Mouse (Mus musculus) lung, embryonic 15.5 days (tissue): ENCODE data around the gene Nupl1. TPM values are rescaled to one million over a fixed set of nuclear protein-coding genes. Genes with fewer than 3 reads are reported as not detected.

ENCODE experiments used
- ATAC-seq: fragments of 200-750 bp; cut with Nextera tagmentation; 2 replicates; pipeline ENCODE4 v1.8.0; 2017; ENCODE audit warnings: moderate number of reproducible peaks, borderline replicate concordance; ENCODE audit not compliant: low FRiP score, low TSS enrichment; ENCODE audit errors: extremely low read depth
- H3K27ac ChIP-seq: fragments of 300-500 bp; sonication (generic); 2 replicates; pipeline ENCODE4 v1.5.1; 2015; ENCODE audit warnings: moderate library complexity, mild to moderate bottlenecking, inconsistent platforms
- H3K27me3 ChIP-seq: fragments of 300-500 bp; sonication (generic); 2 replicates; pipeline ENCODE4 v1.6.1; 2015; ENCODE audit warnings: inconsistent platforms
- H3K36me3 ChIP-seq: fragments of 300-500 bp; sonication (generic); 2 replicates; pipeline ENCODE4 v1.6.1; 2015; ENCODE audit warnings: inconsistent platforms
- H3K4me1 ChIP-seq: fragments of 300-500 bp; sonication (generic); 2 replicates; pipeline ENCODE4 v1.6.1; 2015; ENCODE audit warnings: inconsistent platforms
- H3K4me2 ChIP-seq: fragments of 300-500 bp; sonication (generic); 2 replicates; pipeline ENCODE4 v1.6.1; 2015; ENCODE audit warnings: inconsistent platforms, mild to moderate bottlenecking, moderate library complexity
- H3K4me3 ChIP-seq: fragments of 300-500 bp; sonication (generic); 2 replicates; pipeline ENCODE4 v1.5.1; 2015; ENCODE audit warnings: mild to moderate bottlenecking, inconsistent platforms
- H3K9ac ChIP-seq: fragments of 300-500 bp; sonication (generic); 2 replicates; pipeline ENCODE4 v1.6.1; 2015; ENCODE audit warnings: inconsistent platforms
- H3K9me3 ChIP-seq: fragments of 300-500 bp; sonication (generic); 2 replicates; pipeline ENCODE4 v1.6.1; 2016; ENCODE audit warnings: inconsistent platforms
- WGBS: fragments of 180-500 bp; shearing (Covaris S2); methylation state at CpG from one replicate; pipeline ENCODE4 v1.1.7; 2015; 5-methylcytosine and 5-hydroxymethylcytosine counted together
- polyA plus RNA-seq: library from polyadenylated mRNA; unstranded; fragments of >200 nt; fragmentation: Nextera tagmentation; extraction: Ambion mirVana; gene quantifications from 2 replicates; pipeline ENCODE4 v1.2.1, GENCODE M21; 2015

Nupl1 gene
- polyA plus RNA-seq, 1 experiment from 2014 or later = 0.05 TPM

GRCm38 (mm10) chr14:60177614-60178570 is 73.3 kb downstream of the Nupl1 start:
- no peak for ATAC-seq
- Histone ChIP-seq H3K9me3 (no peaks in the 10 kb centered on the region), H3K4me2 (peak overlapping the region; percentile 99), H3K36me3 (no peaks in the 10 kb centered on the region), H3K27ac (no peak overlapping the region), H3K9ac (peak overlapping the region; percentile 47), H3K4me1 (peaks cover 10% of the 10 kb centered on the region), H3K27me3 (peaks cover 40% of the 10 kb centered on the region), H3K4me3 (peak overlapping the region; percentile 63)
- WGBS = 13% methylated on average over 36 of the region's 37 CpGs

- H3K4me2 ChIP-seq = peak overlapping the region; percentile 99
- under 1% methylated on average over 68 of the region's 84 CpGs for WGBS
- peaks cover 40% of the 10 kb centered on the region for H3K27me3 ChIP-seq
- peak; percentile 81 for ATAC-seq
- no peak overlapping the region for H3K27ac ChIP-seq
- H3K9me3 ChIP-seq = no peaks in the 10 kb centered on the region
- H3K4me3 ChIP-seq = peak overlapping the region; percentile 63
- no peaks in the 10 kb centered on the region for H3K36me3 ChIP-seq
- peaks cover 10% of the 10 kb centered on the region for H3K4me1 ChIP-seq
- H3K9ac ChIP-seq = peak overlapping the region; percentile 47
These were observed 74.2 kb downstream of the Nupl1 start for GRCm38 (mm10) chr14:60176891-60177613.

GRCm38 (mm10) chr14:60176469-60176890 is 74.8 kb downstream of the Nupl1 start:
- Histone ChIP-seq H3K36me3 (no peaks in the 10 kb centered on the region), H3K4me3 (peak overlapping the region; percentile 63), H3K9ac (peak overlapping the region; percentile 47), H3K9me3 (no peaks in the 10 kb centered on the region), H3K4me2 (peak overlapping the region; percentile 99), H3K4me1 (peaks cover 10% of the 10 kb centered on the region), H3K27me3 (peaks cover 40% of the 10 kb centered on the region), H3K27ac (no peak overlapping the region)
- ATAC-seq = no peak
- WGBS = 29% methylated on average over 9 of the region's 9 CpGs

- Histone ChIP-seq H3K4me1 (peaks cover 5% of the 10 kb centered on the region), H3K4me2 (no peak overlapping the region), H3K9ac (no peak overlapping the region), H3K9me3 (no peaks in the 10 kb centered on the region), H3K36me3 (no peaks in the 10 kb centered on the region), H3K27ac (no peak overlapping the region), H3K4me3 (no peak overlapping the region), H3K27me3 (peaks cover 26% of the 10 kb centered on the region)
- no peak for ATAC-seq
- WGBS = 34% methylated on average over 12 of the region's 12 CpGs
These were observed 78.8 kb downstream of the Nupl1 start for GRCm38 (mm10) chr14:60172286-60173055.

GRCm38 (mm10) chr14:60170845-60171610 is 80.2 kb downstream of the Nupl1 start:
- no peaks in the 10 kb centered on the region for H3K4me1 ChIP-seq
- H3K4me3 ChIP-seq = no peak overlapping the region
- no peak overlapping the region for H3K9ac ChIP-seq
- no peaks in the 10 kb centered on the region for H3K9me3 ChIP-seq
- no peak for ATAC-seq
- H3K27me3 ChIP-seq = peaks cover 12% of the 10 kb centered on the region
- no peak overlapping the region for H3K4me2 ChIP-seq
- 67% methylated on average over 16 of the region's 16 CpGs for WGBS
- no peak overlapping the region for H3K27ac ChIP-seq
- no peaks in the 10 kb centered on the region for H3K36me3 ChIP-seq

DNA sequence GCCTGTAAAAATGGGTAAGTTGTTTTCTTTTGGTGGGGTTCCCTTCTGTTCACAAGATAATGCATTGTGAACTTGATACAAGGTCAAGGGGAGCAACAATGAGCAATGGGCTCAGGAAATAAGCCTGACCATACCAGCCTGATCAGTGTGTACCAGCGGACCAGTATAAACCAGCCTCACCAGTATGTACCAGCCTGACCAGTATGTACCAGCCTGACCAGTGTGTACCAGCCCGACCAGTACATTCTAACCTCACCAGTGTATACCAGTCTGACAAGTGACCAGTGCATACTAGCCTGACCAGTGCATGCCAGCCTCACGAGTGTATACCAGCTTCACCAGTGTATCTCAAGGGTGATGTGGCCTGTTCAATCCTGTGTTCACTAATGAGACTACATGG is 87.9 kb downstream of the Nupl1 start:
- Histone ChIP-seq H3K9me3 (no peaks in the 10 kb centered on the region), H3K4me1 (no peaks in the 10 kb centered on the region), H3K9ac (no peak overlapping the region), H3K27ac (no peak overlapping the region), H3K4me2 (no peak overlapping the region), H3K36me3 (no peaks in the 10 kb centered on the region), H3K4me3 (no peak overlapping the region), H3K27me3 (no peaks in the 10 kb centered on the region)
- no peak for ATAC-seq
- 78% methylated on average over 3 of the region's 3 CpGs for WGBS

DNA sequence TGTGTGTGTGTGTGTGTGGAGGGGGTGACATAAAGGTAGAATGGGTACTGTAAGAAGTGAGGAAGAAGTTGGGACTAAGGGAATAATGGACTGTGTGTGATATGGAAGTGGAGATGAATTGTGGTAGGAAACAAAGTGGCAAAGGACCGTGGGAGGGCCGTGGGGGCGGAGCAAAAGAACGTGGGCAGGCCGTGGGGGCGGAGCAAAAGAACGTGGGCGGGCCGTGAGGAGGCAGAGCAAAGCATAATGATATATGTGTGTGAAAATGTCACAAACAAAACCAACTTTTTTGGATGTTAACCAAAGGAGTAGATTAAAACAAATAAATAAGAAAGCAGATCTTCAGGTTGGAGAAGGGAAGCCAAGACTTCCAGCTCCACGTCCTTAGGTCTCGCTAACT is 98.9 kb downstream of the Nupl1 start:
- Histone ChIP-seq H3K27ac (no peak overlapping the region), H3K4me2 (no peak overlapping the region), H3K27me3 (no peaks in the 10 kb centered on the region), H3K4me3 (no peak overlapping the region), H3K4me1 (no peaks in the 10 kb centered on the region), H3K9me3 (no peaks in the 10 kb centered on the region), H3K9ac (no peak overlapping the region), H3K36me3 (no peaks in the 10 kb centered on the region)
- WGBS = 78% methylated on average over 11 of the region's 11 CpGs
- no peak for ATAC-seq

DNA sequence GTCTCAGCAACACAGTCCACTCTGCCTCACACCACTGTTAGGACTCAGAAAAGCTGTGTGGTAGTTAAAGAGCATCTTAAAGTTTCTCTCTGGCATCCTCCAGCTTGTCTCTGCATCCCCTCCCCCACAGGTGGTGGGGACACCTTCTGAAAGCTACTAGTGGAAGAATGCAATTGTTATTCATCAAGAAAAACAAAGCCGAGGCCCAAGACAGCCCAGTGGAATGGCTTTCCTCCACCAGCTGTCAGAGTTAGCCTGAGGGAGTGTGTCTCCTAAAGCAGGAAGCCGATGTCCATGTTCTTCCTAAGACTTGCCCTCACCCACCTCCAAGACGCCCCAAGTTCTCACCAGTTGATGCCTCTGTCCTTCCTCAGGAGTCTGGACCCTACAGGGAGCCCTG is 102.3 kb downstream of the Nupl1 start:
- Histone ChIP-seq H3K27ac (no peak overlapping the region), H3K9me3 (no peaks in the 10 kb centered on the region), H3K27me3 (no peaks in the 10 kb centered on the region), H3K36me3 (no peaks in the 10 kb centered on the region), H3K4me1 (no peaks in the 10 kb centered on the region), H3K4me3 (no peak overlapping the region), H3K9ac (no peak overlapping the region), H3K4me2 (no peak overlapping the region)
- ATAC-seq = no peak
- 27% methylated on average over 3 of the region's 3 CpGs for WGBS

DNA sequence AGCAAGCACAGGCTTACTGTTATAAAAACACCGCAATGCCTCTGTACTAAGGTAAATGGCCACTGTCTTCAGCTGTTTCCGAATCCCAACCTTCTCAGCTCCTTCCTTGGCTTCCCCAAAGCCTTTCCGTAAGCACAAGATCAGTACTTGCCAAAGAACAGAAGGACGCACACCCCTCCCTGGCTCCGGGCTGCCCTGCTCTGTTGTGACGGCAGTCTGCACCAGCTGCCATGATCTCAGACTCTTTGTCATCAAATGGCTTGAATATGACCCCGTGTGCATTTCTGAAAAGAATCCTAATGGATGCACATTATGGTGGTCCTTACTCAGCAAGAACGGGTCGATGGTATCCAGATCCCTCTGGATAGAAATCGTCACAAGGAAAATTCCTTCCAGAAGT is 108.0 kb downstream of the Nupl1 start:
- WGBS = 73% methylated on average over 10 of the region's 10 CpGs

DNA sequence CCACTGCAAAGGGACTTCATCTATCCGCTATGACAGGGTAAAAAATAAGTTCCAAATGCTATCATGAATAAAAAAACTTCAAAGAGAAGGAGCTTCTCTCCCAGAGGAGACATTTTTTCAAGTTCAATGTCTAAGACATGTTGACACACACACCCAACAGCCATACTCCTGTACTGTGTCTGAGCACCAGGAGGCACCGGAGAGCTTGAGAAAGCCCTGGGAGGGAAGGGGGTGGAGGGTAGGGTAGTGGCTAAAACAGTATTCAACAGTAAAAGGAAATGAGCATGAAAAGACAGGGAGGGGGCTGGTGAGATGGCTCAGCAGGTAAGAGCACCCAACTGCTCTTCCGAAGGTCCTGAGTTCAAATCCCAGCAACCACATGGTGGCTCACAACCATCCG is 112.9 kb downstream of the Nupl1 start:
- no peak overlapping the region for H3K9ac ChIP-seq
- no peaks in the 10 kb centered on the region for H3K4me1 ChIP-seq
- no peak for ATAC-seq
- H3K27ac ChIP-seq = no peak overlapping the region
- no peak overlapping the region for H3K4me3 ChIP-seq
- 83% methylated on average over 4 of the region's 4 CpGs for WGBS
- no peak overlapping the region for H3K4me2 ChIP-seq
- H3K9me3 ChIP-seq = no peaks in the 10 kb centered on the region
- no peaks in the 10 kb centered on the region for H3K27me3 ChIP-seq
- no peaks in the 10 kb centered on the region for H3K36me3 ChIP-seq

More for the DNA sequence above, 108.0 kb downstream of the Nupl1 start:
- ATAC-seq = no peak
- H3K36me3 ChIP-seq = no peaks in the 10 kb centered on the region
- H3K27me3 ChIP-seq = no peaks in the 10 kb centered on the region
- no peak overlapping the region for H3K9ac ChIP-seq
- H3K4me2 ChIP-seq = no peak overlapping the region
- H3K9me3 ChIP-seq = no peaks in the 10 kb centered on the region
- no peaks in the 10 kb centered on the region for H3K4me1 ChIP-seq
- no peak overlapping the region for H3K27ac ChIP-seq
- no peak overlapping the region for H3K4me3 ChIP-seq

GRCm38 (mm10) chr14:60137812-60138211 is 113.4 kb downstream of the Nupl1 start:
- no peak for ATAC-seq
- no peak overlapping the region for H3K4me2 ChIP-seq
- H3K4me3 ChIP-seq = no peak overlapping the region
- H3K27ac ChIP-seq = no peak overlapping the region
- H3K9ac ChIP-seq = no peak overlapping the region
- no peaks in the 10 kb centered on the region for H3K9me3 ChIP-seq
- no peaks in the 10 kb centered on the region for H3K36me3 ChIP-seq
- no peaks in the 10 kb centered on the region for H3K27me3 ChIP-seq
- WGBS = 64% methylated on average over 6 of the region's 6 CpGs
- H3K4me1 ChIP-seq = no peaks in the 10 kb centered on the region
